Mouse (Mus musculus) cortical plate, adult 2 months (tissue): Measurements from ENCODE around the gene Zfhx3. TPM values are rescaled to one million over a fixed set of nuclear protein-coding genes. Genes with fewer than 3 reads are reported as not detected.

Experiments
- H3K27ac ChIP-seq: fragments of 200-500 bp; 2 replicates; pipeline ENCODE4 v1.5.1; 2012; ENCODE audit warnings: low read length, control low read depth, inconsistent platforms; ENCODE audit not compliant: insufficient read depth
- H3K4me1 ChIP-seq: fragments of 200-500 bp; 2 replicates; pipeline ENCODE4 v1.6.1; 2011; ENCODE audit warnings: low read length; ENCODE audit not compliant: control insufficient read depth, insufficient read depth
- H3K4me3 ChIP-seq: fragments of 200-500 bp; 2 replicates; pipeline ENCODE4 v1.5.1; 2011; ENCODE audit warnings: mild to moderate bottlenecking, low read length, control low read depth; ENCODE audit not compliant: insufficient read depth
- CTCF ChIP-seq: fragments of 200-500 bp; IDR thresholded peaks from 2 replicates; pipeline ENCODE4 v1.5.1; 2011; ENCODE audit warnings: mild to moderate bottlenecking, control low read depth, low read length; ENCODE audit not compliant: insufficient read depth; ENCODE audit errors: extremely low read depth
- POLR2A ChIP-seq: fragments of 200-500 bp; IDR thresholded peaks from 2 replicates; pipeline ENCODE4 v1.6.1; 2011; ENCODE audit warnings: mild to moderate bottlenecking, low read length, control low read depth; ENCODE audit not compliant: insufficient read depth; ENCODE audit errors: extremely low read depth
- polyA plus RNA-seq: library from polyadenylated mRNA; depleted of rRNA; stranded (reverse); fragments of >200 nt; gene quantifications from 2 replicates; pipeline ENCODE4 v1.2.3, GENCODE M21; 2012

Zfhx3 gene
- polyA plus RNA-seq, 1 experiment = 1.3 TPM

DNA sequence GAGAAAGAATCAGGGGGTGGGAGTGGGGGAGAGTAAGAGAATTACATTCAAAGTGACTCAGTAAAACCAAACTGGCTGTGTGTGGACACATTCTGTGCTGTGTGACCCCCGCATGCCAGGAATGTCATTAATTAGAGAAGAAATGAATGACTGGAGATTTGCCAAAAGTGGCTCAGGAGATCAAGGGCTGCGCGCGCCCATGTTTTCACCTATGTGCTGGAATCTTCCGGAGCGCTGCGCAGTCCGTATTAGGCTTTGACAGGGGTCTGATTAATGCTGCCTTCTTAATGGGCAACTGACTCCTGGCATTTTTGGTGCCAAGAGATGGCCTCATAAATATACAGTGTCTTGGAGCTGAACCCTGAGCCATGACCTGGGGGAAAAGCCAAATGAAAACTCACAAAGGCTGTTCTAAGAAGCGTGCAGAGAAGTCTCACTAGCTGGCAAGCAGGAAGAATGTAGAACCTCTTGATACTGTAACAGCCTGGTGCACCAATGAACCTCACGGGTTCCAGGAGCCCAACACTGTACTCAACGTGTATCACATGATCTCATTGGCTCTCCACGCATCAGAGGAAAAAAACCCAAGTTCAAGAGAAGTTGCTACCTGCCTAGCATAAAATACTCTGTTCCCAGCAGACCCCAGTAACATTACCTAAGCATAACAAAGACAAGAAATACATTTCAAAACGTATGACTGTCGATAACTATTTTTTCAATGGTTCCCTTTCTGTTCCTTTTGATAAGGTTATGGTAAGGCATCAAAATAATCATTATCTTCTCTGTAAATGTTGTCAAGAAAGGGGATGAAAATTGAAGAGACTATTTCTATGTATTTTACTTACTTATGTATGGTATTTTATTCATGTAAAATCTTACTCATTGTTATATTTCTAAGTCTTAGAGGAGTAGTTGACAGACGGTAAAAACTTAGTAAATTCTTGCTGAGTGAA lies 1057.1 kb downstream of the Zfhx3 start:
- no peak for TF ChIP-seq POLR2A
- no peak for TF ChIP-seq CTCF
- Histone ChIP-seq H3K27ac (no peak overlapping the region), H3K4me3 (no peak overlapping the region), H3K4me1 (no peaks in the 10 kb centered on the region)

DNA sequence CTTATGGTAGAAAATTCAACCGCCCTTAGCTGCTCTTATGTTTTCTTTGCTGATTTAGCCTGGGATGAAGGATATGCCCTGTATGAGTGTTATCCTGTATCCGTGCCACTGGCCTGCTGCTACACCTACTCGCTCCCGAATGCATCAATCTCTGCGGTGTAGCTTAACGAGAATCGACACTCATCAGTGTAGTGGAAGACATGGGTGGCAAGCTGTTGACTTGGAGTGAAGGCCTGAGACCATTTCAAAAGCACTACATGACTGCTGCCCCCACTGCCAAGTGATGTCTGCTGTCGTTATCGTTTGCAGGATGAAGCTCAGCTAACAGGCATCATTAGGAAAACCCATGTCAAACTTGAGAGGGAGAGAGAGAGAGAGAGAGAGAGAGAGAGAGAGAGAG lies 1058.6 kb downstream of the Zfhx3 start:
- Histone ChIP-seq H3K27ac (no peak overlapping the region), H3K4me1 (no peaks in the 10 kb centered on the region), H3K4me3 (no peak overlapping the region)
- TF ChIP-seq CTCF = no peak
- TF ChIP-seq POLR2A = no peak

DNA sequence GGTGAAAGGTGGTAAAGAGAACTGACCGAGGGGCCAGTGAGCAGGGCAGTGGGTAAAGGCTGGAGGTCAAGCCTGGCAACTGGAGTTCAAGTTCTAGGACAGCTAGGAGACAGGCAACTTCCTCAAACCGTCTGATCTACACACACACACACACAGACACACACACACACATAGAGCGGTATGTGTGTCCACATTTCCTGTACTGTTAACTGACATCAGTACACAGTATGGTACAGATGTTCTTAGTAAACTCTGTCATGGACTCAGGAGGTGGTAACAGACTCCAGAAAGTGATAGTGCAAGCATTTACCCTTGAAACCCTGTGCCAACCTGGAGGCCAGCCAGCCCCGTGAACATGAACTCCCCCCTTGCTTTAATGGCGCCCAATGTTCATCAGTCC lies 1059.5 kb downstream of the Zfhx3 start:
- no peaks in the 10 kb centered on the region for H3K4me1 ChIP-seq
- no peak overlapping the region for H3K4me3 ChIP-seq
- TF ChIP-seq CTCF (no peak), POLR2A (no peak)
- no peak overlapping the region for H3K27ac ChIP-seq

DNA sequence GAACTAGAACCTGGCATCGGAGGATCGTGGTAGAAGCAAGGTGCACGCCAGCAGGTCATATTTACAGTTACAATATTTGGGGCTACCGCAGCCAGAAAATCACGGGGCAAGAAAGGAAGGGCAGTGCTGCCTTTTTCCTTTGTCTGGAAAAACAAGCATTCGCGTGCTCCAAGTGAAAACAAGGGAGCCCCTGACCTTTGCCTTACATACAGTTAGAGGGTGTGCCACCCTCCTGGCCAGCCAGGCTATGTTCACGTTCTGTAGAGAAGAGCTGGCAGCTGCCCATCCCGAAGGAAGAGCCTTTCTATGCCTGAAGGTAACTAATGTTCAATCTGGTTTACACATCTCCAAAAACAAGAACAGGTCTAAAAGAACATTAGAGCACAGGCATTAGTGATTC lies 1064.5 kb downstream of the Zfhx3 start:
- H3K27ac ChIP-seq = no peak overlapping the region
- H3K4me1 ChIP-seq = no peaks in the 10 kb centered on the region
- H3K4me3 ChIP-seq = no peak overlapping the region
- no peak for TF ChIP-seq CTCF
- TF ChIP-seq POLR2A = no peak
